In genomic region chr4:82321008-82321407, GRCm38 (mm10) we compare ENCODE assay signal across 19 mouse cellular contexts.
DNase-seq lines count a peak whose midpoint lies in the region; ATAC-seq and TF ChIP-seq lines count a peak whose summit lies in the region.
"Had no signal": no experiment of that assay in that cellular context is flagged by ENCODE, and none has a peak within 500 bp of the region (broad histone marks: within the 10 kb centered on the region; RNA-seq: fewer than 3 reads in every experiment).

No protein-coding gene starts in this region.

- H3ac ChIP-seq in C2C12 (ENCODE audit: control insufficient read depth, insufficient read length, low read depth): no peak overlapping the region

- H3K79me2 ChIP-seq in C2C12 (ENCODE audit: control insufficient read depth, insufficient read depth): no peaks in the 10 kb centered on the region

- peak; percentile 74 to 87 for ATAC-seq in hematopoietic stem cell, adult 5-6 weeks (replicated peaks in 1 of 2; ENCODE audit: insufficient read depth in 1 of 2, low FRiP score in 2 of 2, low TSS enrichment in 1 of 2, low read depth in 1 of 2, poor library complexity in 2 of 2, severe bottlenecking in 2 of 2)
- ATAC-seq: forebrain, embryonic 16.5 days; intestine, embryonic 16.5 days had no signal

- no peak for TF ChIP-seq CTCF in C2C12 (IDR thresholded peaks at IDR 0.05; ENCODE audit: control insufficient read depth, insufficient read depth, insufficient read length)

- no peak overlapping the region for H3K27ac ChIP-seq in limb, embryonic 10.5 days
- H3K27ac ChIP-seq: embryonic facial prominence, embryonic 13.5 days; forebrain, embryonic 12.5 days; heart, adult 2 months; heart, embryonic 15.5 days; hindbrain, embryonic 15.5 days had no signal

- H3K79me3 ChIP-seq in C2C12 (ENCODE audit: low read depth): no peaks in the 10 kb centered on the region

- no peak overlapping the region for H3K4me3 ChIP-seq in C2C12 (ENCODE audit: insufficient read depth, poor library complexity, severe bottlenecking)
- H3K4me3 ChIP-seq in limb, embryonic 10.5 days: no peak overlapping the region
- H3K4me3 ChIP-seq: embryonic facial prominence, embryonic 13.5 days; forebrain, embryonic 12.5 days; heart, adult 2 months; heart, embryonic 15.5 days; hindbrain, embryonic 15.5 days had no signal

- H3K9me3 ChIP-seq in limb, embryonic 10.5 days (replicated peaks): no peaks in the 10 kb centered on the region
- H3K9me3 ChIP-seq: embryonic facial prominence, embryonic 13.5 days; forebrain, embryonic 12.5 days; heart, embryonic 15.5 days; hindbrain, embryonic 15.5 days had no signal

- DNase-seq in A20 (ENCODE audit: low read depth, low spot score): peak; percentile 80
- peak; percentile 4 for DNase-seq in splenic B cell, adult 2 months (ENCODE audit: low read depth, low spot score)
- DNase-seq in limb, embryonic 10.5 days (ENCODE audit: low spot score): no peak
- no peak for DNase-seq in cerebellum, postnatal 4 days (ENCODE audit: low spot score in 2 of 2)
- DNase-seq: adrenal gland, adult 2 months; adrenal gland, postnatal 25 days; B cell, adult 2 months; cerebellum, adult 2 months; cerebellum, postnatal 14 days; heart, adult 2 months; heart, postnatal 14 days had no signal

- 80% methylated on average over 4 of the region's 4 CpGs for WGBS in limb, embryonic 10.5 days

- H3K27me3 ChIP-seq in C2C12 (ENCODE audit: control insufficient read depth, insufficient read depth, insufficient read length): no peaks in the 10 kb centered on the region
- H3K27me3 ChIP-seq in splenic B cell, adult 2 months (ENCODE audit: control insufficient read depth, insufficient read depth, low read length, poor library complexity, severe bottlenecking): no peaks in the 10 kb centered on the region
- H3K27me3 ChIP-seq in limb, embryonic 10.5 days (ENCODE audit: low read depth, poor library complexity, severe bottlenecking): no peaks in the 10 kb centered on the region
- H3K27me3 ChIP-seq: embryonic facial prominence, embryonic 13.5 days; forebrain, embryonic 12.5 days; heart, embryonic 15.5 days; hindbrain, embryonic 15.5 days had no signal

- peaks cover 49% of the 10 kb centered on the region for H3K36me3 ChIP-seq in C2C12 (ENCODE audit: control insufficient read depth, insufficient read depth)
- no peaks in the 10 kb centered on the region for H3K36me3 ChIP-seq in splenic B cell, adult 2 months (ENCODE audit: control insufficient read depth, insufficient read depth, low read length, poor library complexity, severe bottlenecking)
- H3K36me3 ChIP-seq in limb, embryonic 10.5 days: peaks cover 26% of the 10 kb centered on the region

- H3K4me1 ChIP-seq in limb, embryonic 10.5 days: peaks cover 5% of the 10 kb centered on the region
- H3K4me1 ChIP-seq: hindbrain, embryonic 15.5 days had no signal

TF ChIP-seq in C2C12, 6 proteins besides CTCF, POLR2A, EP300 and RAD21:
- no peak for TF ChIP-seq MYOG (IDR thresholded peaks at IDR 0.05; ENCODE audit: control insufficient read depth, extremely low read depth, insufficient read length)
- TF ChIP-seq USF1 (IDR thresholded peaks at IDR 0.05; ENCODE audit: low read depth): peak; percentile 28

Comparison
In these comparisons a context has a peak if more than half of its experiments do, and no peak if none do; other contexts are left out.
1. DNase-seq: peak in A20 (single experiment) and splenic B cell, adult 2 months (single experiment); none in limb, embryonic 10.5 days (single experiment) and cerebellum, postnatal 4 days (0 of 2).